ENCODE assay signal across 8 mouse cellular contexts in genomic region chr2:18800646-18801251, GRCm38 (mm10).
DNase-seq lines count a peak whose midpoint lies in the region; ATAC-seq lines count a peak whose summit lies in the region.

No protein-coding gene starts in this region.

- no peak for ATAC-seq in embryonic facial prominence, embryonic 14.5 days (ENCODE audit: low read depth)
- no peak for ATAC-seq in intestine, embryonic 14.5 days (replicated peaks; ENCODE audit: low FRiP score, low TSS enrichment, low read depth)
- peak; percentile 10; the same call in 1 of the 2 replicates for ATAC-seq in neural tube, embryonic 15.5 days (ENCODE audit: low FRiP score)

- intact Hi-C loops in left cerebral cortex, postnatal 36 days (cut with DNase I): no loop called here

- H3K4me1 ChIP-seq in embryonic facial prominence, embryonic 14.5 days (ENCODE audit: control insufficient read depth, insufficient read depth, low read length): peaks cover 13% of the 10 kb centered on the region
- peaks cover 13% of the 10 kb centered on the region for H3K4me1 ChIP-seq in intestine, embryonic 14.5 days (replicated peaks; ENCODE audit: control insufficient read depth, insufficient read depth, low read length)
- H3K4me1 ChIP-seq in neural tube, embryonic 15.5 days: peaks cover 27% of the 10 kb centered on the region

- peaks cover 60% of the 10 kb centered on the region for H3K27me3 ChIP-seq in embryonic facial prominence, embryonic 14.5 days (replicated peaks; ENCODE audit: control insufficient read depth, insufficient read depth, low read length)
- peaks cover 60% of the 10 kb centered on the region for H3K27me3 ChIP-seq in intestine, embryonic 14.5 days (replicated peaks; ENCODE audit: control insufficient read depth, insufficient read depth, low read length)
- no peaks in the 10 kb centered on the region for H3K27me3 ChIP-seq in neural tube, embryonic 15.5 days (replicated peaks)

- peak overlapping the region; percentile 50 for H3K9ac ChIP-seq in embryonic facial prominence, embryonic 14.5 days (ENCODE audit: low read depth, low read length)
- peak overlapping the region; percentile 20; the same call in 1 of the 2 replicates for H3K9ac ChIP-seq in intestine, embryonic 14.5 days (ENCODE audit: low read length)
- H3K9ac ChIP-seq in neural tube, embryonic 15.5 days (replicated peaks): peak overlapping the region; percentile 41

- 3% methylated on average over 23 of the region's 24 CpGs for WGBS in embryonic facial prominence, embryonic 14.5 days
- 6% methylated on average over 24 of the region's 24 CpGs for WGBS in intestine, embryonic 14.5 days
- WGBS in neural tube, embryonic 15.5 days: 3% methylated on average over 24 of the region's 24 CpGs

- no peak overlapping the region for H3K27ac ChIP-seq in embryonic facial prominence, embryonic 14.5 days (replicated peaks; ENCODE audit: low read depth, low read length)
- no peak overlapping the region for H3K27ac ChIP-seq in intestine, embryonic 14.5 days (ENCODE audit: low read depth)
- peak overlapping the region; percentile 82 for H3K27ac ChIP-seq in neural tube, embryonic 15.5 days (replicated peaks)

- H3K36me3 ChIP-seq in embryonic facial prominence, embryonic 14.5 days (ENCODE audit: control insufficient read depth, insufficient read depth, low read length): no peaks in the 10 kb centered on the region
- H3K36me3 ChIP-seq in intestine, embryonic 14.5 days (ENCODE audit: control insufficient read depth, insufficient read depth, low read length): no peaks in the 10 kb centered on the region
- no peaks in the 10 kb centered on the region for H3K36me3 ChIP-seq in neural tube, embryonic 15.5 days

- no peaks in the 10 kb centered on the region for H3K9me3 ChIP-seq in embryonic facial prominence, embryonic 14.5 days (ENCODE audit: control insufficient read depth, low read length)
- no peaks in the 10 kb centered on the region for H3K9me3 ChIP-seq in intestine, embryonic 14.5 days (ENCODE audit: control insufficient read depth, low read length)
- no peaks in the 10 kb centered on the region for H3K9me3 ChIP-seq in neural tube, embryonic 15.5 days (replicated peaks)

- H3K4me2 ChIP-seq in embryonic facial prominence, embryonic 14.5 days (ENCODE audit: low read depth, low read length): peak overlapping the region; percentile 86
- H3K4me2 ChIP-seq in intestine, embryonic 14.5 days (ENCODE audit: low read length): peak overlapping the region; percentile 65
- H3K4me2 ChIP-seq in neural tube, embryonic 15.5 days: peak overlapping the region; percentile 71

- H3K4me3 ChIP-seq in embryonic facial prominence, embryonic 14.5 days (ENCODE audit: low read depth, low read length): peak overlapping the region; percentile 44
- peak overlapping the region; percentile 39 for H3K4me3 ChIP-seq in intestine, embryonic 14.5 days (ENCODE audit: low read depth, low read length)
- peak overlapping the region; percentile 42 for H3K4me3 ChIP-seq in neural tube, embryonic 15.5 days (replicated peaks)

- peak; percentile 16 to 21 for DNase-seq in left cerebral cortex, postnatal 36 days (ENCODE audit: low spot score in 2 of 2)
- DNase-seq in left cerebral cortex, adult 8-10 months (ENCODE audit: low spot score in 2 of 2): no peak
- DNase-seq in embryonic facial prominence, embryonic 14.5 days (ENCODE audit: low spot score): peak; percentile 30
- peak; percentile 69 for DNase-seq in intestine, embryonic 14.5 days (ENCODE audit: low spot score)
- no peak for DNase-seq in adrenal gland, adult 18-20 months (ENCODE audit: low spot score in 2 of 2)
- no peak for DNase-seq in testis, postnatal 14 days (ENCODE audit: low spot score)
- no peak for DNase-seq in kidney, adult 8-10 months

Comparison
In these comparisons a context has a peak if more than half of its experiments do, and no peak if none do; other contexts are left out.
1. DNase-seq: peak in left cerebral cortex, postnatal 36 days (2 of 2), embryonic facial prominence, embryonic 14.5 days (single experiment) and intestine, embryonic 14.5 days (single experiment); none in left cerebral cortex, adult 8-10 months (0 of 2), adrenal gland, adult 18-20 months (0 of 2), testis, postnatal 14 days (single experiment) and kidney, adult 8-10 months (0 of 2).
2. Peak in every context shown above with its lines, with median percentiles within 50 percentile points of each other: H3K4me2 ChIP-seq, H3K4me3 ChIP-seq and H3K9ac ChIP-seq.